Mouse (Mus musculus) bone marrow macrophage, adult 2 months (primary cell): ENCODE results near the gene Nenf. TPM values are rescaled to one million over a fixed set of nuclear protein-coding genes. Genes with fewer than 3 reads are reported as not detected.

Experiments
- H3K27ac ChIP-seq: 2 replicates; pipeline ENCODE4 v1.5.1; 2012; ENCODE audit warnings: low read depth, low read length; ENCODE audit not compliant: insufficient read depth
- H3K4me1 ChIP-seq: 2 replicates; pipeline ENCODE4 v1.6.1; 2012; ENCODE audit warnings: low read length; ENCODE audit not compliant: control insufficient read depth, insufficient read depth
- H3K4me3 ChIP-seq: 2 replicates; pipeline ENCODE4 v1.5.1; 2012; ENCODE audit warnings: mild to moderate bottlenecking, low read length, moderate library complexity; ENCODE audit not compliant: insufficient read depth
- CTCF ChIP-seq: IDR thresholded peaks from 2 replicates; pipeline ENCODE4 v1.5.1; 2012; ENCODE audit warnings: low read depth, mild to moderate bottlenecking, low read length, moderate library complexity
- POLR2A ChIP-seq: IDR thresholded peaks from 2 replicates; pipeline ENCODE4 v1.6.1; 2012; ENCODE audit warnings: mild to moderate bottlenecking, low read depth, low read length, borderline replicate concordance
- polyA plus RNA-seq: library from polyadenylated mRNA; stranded (reverse); fragments of >200 nt; gene quantifications from 2 replicates; pipeline ENCODE4 v1.2.4, GENCODE M21; 2012; ENCODE audit not compliant: missing spikeins, insufficient read depth, insufficient read length

Nenf gene
- polyA plus RNA-seq, 1 experiment = 46.5 TPM

DNA sequence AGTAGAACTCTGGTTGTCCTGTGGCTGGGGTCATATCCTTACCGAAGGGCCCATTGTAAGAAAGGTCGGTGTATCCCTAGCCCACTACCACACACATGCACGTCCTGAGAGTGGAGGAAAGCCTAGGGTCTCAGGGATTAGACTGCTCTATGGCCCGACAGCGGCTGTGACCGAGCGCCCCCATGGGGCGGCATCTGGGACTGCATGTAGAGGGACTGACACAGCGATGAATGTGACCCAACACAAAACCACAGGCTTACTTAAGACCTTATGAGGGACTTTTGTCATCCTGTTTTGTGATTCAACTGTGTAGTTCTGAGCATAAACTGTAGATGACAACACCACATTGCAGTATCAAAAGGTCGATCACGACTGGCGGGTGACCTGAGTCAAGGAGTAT, 42.5 kb downstream of the Nenf start:
- Histone ChIP-seq H3K27ac (peak overlapping the region; percentile 71), H3K4me3 (no peak overlapping the region), H3K4me1 (peaks cover 75% of the 10 kb centered on the region)
- TF ChIP-seq POLR2A (no peak), CTCF (peak; percentile 96)

DNA sequence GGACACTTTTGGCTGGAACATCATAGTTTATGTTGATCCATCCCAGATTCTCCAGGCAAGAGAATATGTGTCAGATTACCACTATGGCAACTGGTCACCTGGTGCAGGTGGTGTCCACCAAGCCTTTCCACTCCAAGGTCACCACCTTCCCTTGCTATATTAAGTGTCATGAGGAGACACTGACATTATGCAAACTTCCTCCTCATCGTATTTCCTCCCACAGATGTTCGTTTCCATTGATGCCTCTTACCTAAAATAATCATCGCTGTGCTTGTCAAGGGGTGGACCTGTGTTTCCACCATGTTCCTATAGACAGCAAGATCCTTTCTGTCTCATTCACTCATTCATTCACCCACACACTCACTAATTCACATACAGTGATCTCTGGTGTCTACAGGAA, 45.3 kb downstream of the Nenf start:
- Histone ChIP-seq H3K27ac (peak overlapping the region; percentile 26; the same call in 1 of the 2 replicates), H3K4me3 (no peak overlapping the region), H3K4me1 (peaks cover 71% of the 10 kb centered on the region)
- no peak for TF ChIP-seq CTCF
- TF ChIP-seq POLR2A = no peak

DNA sequence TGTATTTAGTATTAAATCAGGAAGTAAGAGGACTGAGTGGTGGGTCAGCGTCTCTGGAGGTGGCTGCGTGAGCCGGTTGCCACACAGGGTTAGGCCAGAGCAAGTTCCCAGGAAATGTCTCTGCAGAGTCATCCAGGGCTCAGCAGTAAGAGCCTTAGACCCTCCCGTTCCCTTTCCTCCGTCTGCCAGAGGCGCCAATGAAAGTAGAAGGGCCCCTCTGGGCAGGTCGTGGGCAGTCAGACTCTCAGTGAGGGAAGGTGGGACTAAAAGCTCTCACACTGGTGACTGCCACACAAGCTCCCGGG, 48.4 kb downstream of the Nenf start:
- TF ChIP-seq CTCF = no peak
- TF ChIP-seq POLR2A = 0 out of 2 replicates have a peak, but pooled peaks have one; percentile 63
- Histone ChIP-seq H3K27ac (peak overlapping the region; percentile 96), H3K4me3 (no peak overlapping the region), H3K4me1 (peaks cover 80% of the 10 kb centered on the region)

- peak overlapping the region; percentile 96 for H3K27ac ChIP-seq
- H3K4me3 ChIP-seq = no peak overlapping the region
- H3K4me1 ChIP-seq = peaks cover 80% of the 10 kb centered on the region
- no peak for TF ChIP-seq CTCF
These were observed 49.0 kb downstream of the Nenf start for GRCm38 (mm10) chr1:191268797-191269647.

DNA sequence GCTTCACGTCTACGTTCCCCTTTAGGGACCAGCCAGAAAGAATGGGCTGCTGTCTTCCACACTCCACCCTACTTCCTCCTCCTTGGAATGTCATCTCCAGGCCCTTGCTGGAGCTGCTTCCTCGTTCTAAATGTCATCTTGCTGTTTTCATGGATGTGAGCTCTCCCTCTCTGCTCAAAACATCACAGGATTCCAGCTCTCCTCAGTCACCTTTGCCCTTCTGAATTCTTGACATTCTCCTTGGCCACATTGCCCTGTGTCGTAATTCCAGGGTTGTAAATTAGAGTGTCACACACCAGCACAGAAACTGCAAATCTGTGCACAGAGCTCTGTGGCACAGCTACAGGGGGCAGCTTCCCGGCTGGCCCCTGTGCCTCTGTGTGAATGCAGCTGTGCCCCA, 50.1 kb downstream of the Nenf start:
- Histone ChIP-seq H3K27ac (peak overlapping the region; percentile 96), H3K4me1 (peaks cover 78% of the 10 kb centered on the region), H3K4me3 (peak overlapping the region; percentile 4; the same call in 1 of the 2 replicates)
- no peak for TF ChIP-seq CTCF
- TF ChIP-seq POLR2A = no peak

GRCm38 (mm10) chr1:191267162-191267561, 50.8 kb downstream of the Nenf start:
- peaks cover 74% of the 10 kb centered on the region for H3K4me1 ChIP-seq
- H3K4me3 ChIP-seq = peak overlapping the region; percentile 34
- peak overlapping the region; percentile 96 for H3K27ac ChIP-seq
- TF ChIP-seq POLR2A = no peak
- TF ChIP-seq CTCF = no peak

DNA sequence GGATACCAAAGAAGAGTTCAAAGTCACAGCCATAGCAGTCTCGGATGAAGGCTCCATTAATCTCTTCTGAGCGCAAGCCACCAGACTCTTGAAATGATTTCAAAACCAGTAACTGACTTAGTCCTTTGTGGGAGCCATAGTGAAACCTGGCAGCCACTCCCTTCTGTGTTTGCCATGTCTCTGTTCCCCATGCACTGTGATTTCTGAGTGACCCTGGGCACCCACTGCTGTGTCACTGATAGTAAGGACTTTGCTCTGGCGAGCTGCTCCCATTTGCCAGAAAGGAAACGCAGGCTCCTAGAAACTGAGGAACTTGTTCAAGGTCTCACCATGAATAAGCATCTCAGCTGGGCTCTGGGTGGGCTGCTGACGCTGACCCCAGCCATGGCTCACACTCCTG, 54.5 kb downstream of the Nenf start:
- TF ChIP-seq POLR2A = no peak
- no peak for TF ChIP-seq CTCF
- no peak overlapping the region for H3K27ac ChIP-seq
- H3K4me3 ChIP-seq = no peak overlapping the region
- H3K4me1 ChIP-seq = peaks cover 81% of the 10 kb centered on the region

DNA sequence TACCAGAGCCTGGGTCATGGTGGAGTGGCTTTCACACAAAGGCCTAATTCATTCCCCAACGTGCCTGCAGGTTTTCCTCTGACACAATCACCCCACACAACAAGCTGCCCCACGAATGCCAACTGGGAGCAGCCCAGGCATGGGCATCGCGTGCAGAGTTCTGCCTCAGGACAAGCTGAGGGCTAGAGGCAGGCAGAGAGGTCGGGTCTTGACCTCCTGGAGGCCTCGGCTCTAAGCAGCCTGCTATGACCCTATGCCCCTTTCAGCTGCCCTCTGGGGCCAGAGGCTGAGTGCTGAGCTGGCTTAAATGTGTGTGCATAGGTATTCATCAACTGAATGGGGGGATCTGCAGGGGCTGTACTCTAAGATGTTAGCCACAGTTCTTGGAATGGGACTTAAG, 56.1 kb downstream of the Nenf start:
- TF ChIP-seq CTCF = no peak
- no peak for TF ChIP-seq POLR2A
- H3K4me3 ChIP-seq = no peak overlapping the region

GRCm38 (mm10) chr1:191259661-191260060, 58.3 kb downstream of the Nenf start:
- TF ChIP-seq CTCF (no peak), POLR2A (no peak)
- peak overlapping the region; percentile 92 for H3K27ac ChIP-seq

More for the DNA sequence above, 56.1 kb downstream of the Nenf start:
- Histone ChIP-seq H3K27ac (peak overlapping the region; percentile 22), H3K4me1 (peaks cover 80% of the 10 kb centered on the region)

GRCm38 (mm10) chr1:191259121-191259520, 58.9 kb downstream of the Nenf start:
- no peak for TF ChIP-seq CTCF
- no peak for TF ChIP-seq POLR2A
- Histone ChIP-seq H3K4me1 (peaks cover 86% of the 10 kb centered on the region), H3K4me3 (peak overlapping the region; percentile 17; the same call in 1 of the 2 replicates), H3K27ac (peak overlapping the region; percentile 92)

More at GRCm38 (mm10) chr1:191259661-191260060, 58.3 kb downstream of the Nenf start:
- H3K4me3 ChIP-seq = no peak overlapping the region
- H3K4me1 ChIP-seq = peaks cover 83% of the 10 kb centered on the region

- peak overlapping the region; percentile 17; the same call in 1 of the 2 replicates for H3K4me3 ChIP-seq
- TF ChIP-seq POLR2A = no peak
- TF ChIP-seq CTCF = no peak
- H3K27ac ChIP-seq = peak overlapping the region; percentile 92
- peaks cover 90% of the 10 kb centered on the region for H3K4me1 ChIP-seq
These were observed 59.5 kb downstream of the Nenf start for GRCm38 (mm10) chr1:191258521-191258920.
